Mouse (Mus musculus) thymus, adult 2 months (tissue): Measurements from ENCODE around the gene Tpst1. TPM values are rescaled to one million over a fixed set of nuclear protein-coding genes. Genes with fewer than 3 reads are reported as not detected.

Source experiments
- DNase-seq: peaks from one replicate; pipeline ENCODE4 v3.0.0; 2021
- H3K27ac ChIP-seq: fragments of 200-500 bp; 2 replicates; pipeline ENCODE4 v1.5.1; 2012; ENCODE audit warnings: low read length, control low read depth; ENCODE audit not compliant: control insufficient read depth, insufficient read depth
- H3K27me3 ChIP-seq: fragments of 200-500 bp; 2 replicates; pipeline ENCODE4 v1.6.1; 2012; ENCODE audit warnings: mild to moderate bottlenecking, low read length, moderate library complexity, mixed read lengths; ENCODE audit not compliant: control insufficient read depth, insufficient read depth
- H3K36me3 ChIP-seq: fragments of 200-500 bp; 2 replicates; pipeline ENCODE4 v1.6.1; 2012; ENCODE audit warnings: mild to moderate bottlenecking, low read length, moderate library complexity; ENCODE audit not compliant: control insufficient read depth, insufficient read depth
- H3K4me1 ChIP-seq: fragments of 200-500 bp; replicated peaks from 2 replicates; pipeline ENCODE4 v1.6.1; 2012; ENCODE audit warnings: low read length; ENCODE audit not compliant: control insufficient read depth, insufficient read depth
- H3K4me3 ChIP-seq: fragments of 200-500 bp; 2 replicates; pipeline ENCODE4 v1.5.1; 2012; ENCODE audit warnings: mild to moderate bottlenecking, low read length, control low read depth, moderate library complexity; ENCODE audit not compliant: control insufficient read depth, insufficient read depth
- CTCF ChIP-seq: fragments of 200-500 bp; IDR thresholded peaks from 2 replicates; pipeline ENCODE4 v1.5.1; 2012; ENCODE audit warnings: mild to moderate bottlenecking, control low read depth, low read length, moderate library complexity, borderline replicate concordance; ENCODE audit not compliant: control insufficient read depth, poor library complexity, insufficient read depth; ENCODE audit errors: extremely low read depth
- POLR2A ChIP-seq: fragments of 200-500 bp; IDR thresholded peaks from 2 replicates; pipeline ENCODE4 v1.6.1; 2012; ENCODE audit warnings: mild to moderate bottlenecking, low read length, control low read depth, moderate library complexity; ENCODE audit not compliant: control insufficient read depth, poor library complexity, insufficient read depth; ENCODE audit errors: extremely low read depth
- WGBS: fragments of 180-500 bp; shearing (Covaris S2); methylation state at CpG from one replicate; pipeline ENCODE4 v1.1.7; 2018; 5-methylcytosine and 5-hydroxymethylcytosine counted together
- polyA plus RNA-seq: library from polyadenylated mRNA; depleted of rRNA; stranded (reverse); fragments of >200 nt; gene quantifications from 2 replicates; pipeline ENCODE4 v1.2.3, GENCODE M21; 2012

Tpst1 gene
- polyA plus RNA-seq, 1 experiment = 8.4 TPM

DNA sequence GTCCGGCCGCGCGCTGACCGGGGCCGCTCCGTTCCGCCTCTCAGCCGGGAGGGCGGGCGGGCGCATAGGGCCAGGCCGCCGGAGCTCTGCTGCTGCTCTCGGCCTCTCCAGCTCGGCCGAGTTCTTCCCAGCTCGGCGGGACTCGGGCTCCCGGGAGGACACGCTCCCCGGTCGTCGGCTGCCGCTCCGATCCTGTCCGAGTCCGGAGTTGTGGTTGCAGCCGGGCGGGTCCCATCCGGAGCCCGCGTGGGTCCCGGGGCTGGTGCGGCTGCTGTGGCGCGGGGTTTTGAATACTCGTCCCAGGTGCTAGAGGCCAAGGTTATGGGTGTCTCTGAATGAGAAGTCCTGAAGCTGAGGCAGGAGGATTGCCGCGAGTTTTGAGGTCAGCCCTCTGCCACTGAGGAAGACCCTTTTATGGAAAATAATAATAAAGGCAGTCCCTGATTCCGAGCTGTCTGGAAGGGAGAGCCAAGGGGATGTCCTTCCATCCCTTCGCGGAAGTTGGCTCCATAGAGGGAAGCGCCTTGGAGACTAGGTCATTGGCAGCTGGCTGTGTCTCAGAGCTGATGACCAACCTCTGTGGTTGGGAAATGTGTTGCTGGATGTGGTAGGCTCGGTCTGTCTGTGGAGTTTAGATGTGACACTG lies 99.0 kb downstream of the Tpst1 start:
- DNase-seq = peak; percentile 44
- H3K27ac ChIP-seq = no peak overlapping the region
- WGBS = under 1% methylated on average over 46 of the region's 46 CpGs

DNA sequence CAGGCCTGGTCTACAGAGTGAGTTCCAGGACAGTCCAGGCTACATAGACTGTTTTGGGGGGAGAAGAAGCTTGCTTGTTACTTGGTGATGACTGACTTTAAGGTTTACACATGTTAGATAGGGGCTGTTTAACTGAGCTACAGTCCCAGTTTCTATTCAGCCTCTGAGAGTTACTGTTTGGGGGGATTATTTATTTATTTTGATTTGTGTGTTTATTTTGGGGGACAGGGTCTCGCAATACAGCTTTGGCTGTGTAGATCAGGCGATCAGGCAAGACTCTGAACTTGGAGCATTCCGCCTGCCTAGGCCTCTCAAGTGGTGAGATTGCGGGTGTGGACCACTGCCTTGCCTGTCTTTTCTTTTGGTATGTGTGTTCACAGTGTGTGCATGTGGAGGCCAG lies 99.9 kb downstream of the Tpst1 start:
- Histone ChIP-seq H3K36me3 (no peaks in the 10 kb centered on the region), H3K4me1 (peaks cover 11% of the 10 kb centered on the region), H3K27ac (no peak overlapping the region), H3K4me3 (no peak overlapping the region), H3K27me3 (no peaks in the 10 kb centered on the region)
- no peak for TF ChIP-seq POLR2A
- TF ChIP-seq CTCF = no peak
- 89% methylated on average over 4 of the region's 4 CpGs for WGBS
- no peak for DNase-seq

More for the DNA sequence above, 99.0 kb downstream of the Tpst1 start:
- H3K4me1 ChIP-seq = peaks cover 11% of the 10 kb centered on the region
- H3K36me3 ChIP-seq = no peaks in the 10 kb centered on the region
- H3K4me3 ChIP-seq = peak overlapping the region; percentile 66
- TF ChIP-seq CTCF = no peak
- TF ChIP-seq POLR2A = no peak
- no peaks in the 10 kb centered on the region for H3K27me3 ChIP-seq

DNA sequence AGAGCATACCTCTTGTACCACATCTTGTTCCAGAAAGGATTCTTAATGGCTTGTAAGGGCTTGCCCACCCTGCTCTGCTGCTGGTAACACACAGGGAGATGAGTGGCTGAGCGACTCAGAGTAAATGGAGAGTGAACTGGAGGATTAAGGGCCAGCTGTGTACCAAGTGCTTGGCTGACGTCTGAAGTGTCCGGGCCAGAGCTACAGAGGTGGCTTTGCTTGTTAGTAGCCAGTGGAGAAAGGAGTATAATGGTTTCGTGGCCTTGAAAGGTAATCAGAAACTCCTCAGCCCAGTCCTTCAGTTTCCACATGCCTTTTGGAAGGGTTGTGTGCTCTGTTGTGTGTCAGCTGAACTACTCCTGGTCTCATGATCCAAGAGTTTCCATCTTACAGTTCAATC lies 104.7 kb downstream of the Tpst1 start:
- no peak overlapping the region for H3K27ac ChIP-seq
- DNase-seq = no peak
- H3K4me3 ChIP-seq = no peak overlapping the region
- TF ChIP-seq CTCF = no peak
- no peak for TF ChIP-seq POLR2A
- no peaks in the 10 kb centered on the region for H3K36me3 ChIP-seq
- no peaks in the 10 kb centered on the region for H3K27me3 ChIP-seq
- 95% methylated on average over 4 of the region's 4 CpGs for WGBS
- 0 out of 2 replicates have a peak, but pooled peaks cover 2% of the 10 kb centered on the region for H3K4me1 ChIP-seq

DNA sequence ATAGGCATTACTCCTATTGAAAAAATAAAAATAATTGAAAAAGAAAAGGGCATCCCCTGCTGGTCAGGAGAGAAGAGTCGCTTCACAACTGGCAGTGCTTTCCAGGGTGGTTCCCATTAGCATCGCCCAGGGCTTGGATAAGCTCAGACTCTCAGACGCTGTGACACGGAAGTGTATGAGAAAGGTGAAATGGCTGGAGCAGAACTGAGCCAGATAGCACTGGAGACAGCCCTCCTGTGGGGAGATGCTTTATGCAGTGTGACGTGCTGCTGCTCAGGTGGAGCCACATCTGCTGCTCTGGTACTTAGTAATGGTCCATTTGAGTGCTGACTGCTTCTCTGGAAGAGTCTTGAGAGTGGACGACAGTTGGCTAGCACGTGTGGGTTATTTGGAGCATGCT lies 107.2 kb downstream of the Tpst1 start:
- H3K27ac ChIP-seq = no peak overlapping the region
- H3K4me3 ChIP-seq = no peak overlapping the region
- no peaks in the 10 kb centered on the region for H3K4me1 ChIP-seq
- WGBS = 93% methylated on average over 7 of the region's 7 CpGs
- H3K36me3 ChIP-seq = no peaks in the 10 kb centered on the region
- no peaks in the 10 kb centered on the region for H3K27me3 ChIP-seq
- DNase-seq = no peak
- no peak for TF ChIP-seq CTCF
- TF ChIP-seq POLR2A = no peak

DNA sequence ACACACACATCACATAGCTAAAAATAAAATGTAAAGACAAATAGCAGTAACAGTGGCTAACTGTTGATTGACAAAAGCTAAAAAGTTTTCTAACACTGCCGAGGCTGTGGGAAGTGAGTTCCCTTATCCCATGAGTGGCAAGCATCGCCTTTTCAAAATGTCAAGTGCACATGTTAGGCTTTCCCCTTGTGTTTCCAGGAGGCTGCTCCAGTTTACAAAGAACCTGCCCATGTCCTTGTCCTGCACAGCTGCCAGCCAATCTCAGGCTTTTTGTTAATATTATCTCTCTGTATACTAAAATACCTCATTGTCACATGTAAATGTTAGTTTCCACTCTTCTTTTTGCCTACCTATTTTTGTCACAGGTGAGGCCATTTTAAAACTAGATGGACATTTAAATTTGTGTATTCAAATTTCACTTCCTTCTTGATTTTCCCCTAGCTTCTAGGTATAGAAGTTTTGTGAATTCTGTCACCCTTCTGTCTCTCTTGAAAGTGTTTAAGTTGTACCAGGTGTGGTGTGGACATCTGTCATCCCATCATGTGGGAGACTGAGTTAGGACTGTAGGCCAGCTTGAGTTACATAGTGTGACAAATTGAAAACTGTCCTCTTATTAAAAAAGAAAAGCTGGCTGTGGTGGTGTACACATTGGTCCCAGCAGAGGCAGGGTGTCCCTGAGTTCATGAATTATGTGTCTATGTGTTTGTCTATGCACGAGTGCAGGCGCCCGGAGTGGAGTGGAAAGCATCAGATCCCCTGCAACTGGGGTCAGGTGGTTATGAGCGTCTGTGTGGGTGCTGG lies 108.8 kb downstream of the Tpst1 start:
- 93% methylated on average over 6 of the region's 6 CpGs for WGBS
- TF ChIP-seq POLR2A (no peak), CTCF (no peak)
- Histone ChIP-seq H3K27ac (no peak overlapping the region), H3K36me3 (no peaks in the 10 kb centered on the region), H3K4me1 (no peaks in the 10 kb centered on the region), H3K4me3 (no peak overlapping the region), H3K27me3 (no peaks in the 10 kb centered on the region)
- no peak for DNase-seq

DNA sequence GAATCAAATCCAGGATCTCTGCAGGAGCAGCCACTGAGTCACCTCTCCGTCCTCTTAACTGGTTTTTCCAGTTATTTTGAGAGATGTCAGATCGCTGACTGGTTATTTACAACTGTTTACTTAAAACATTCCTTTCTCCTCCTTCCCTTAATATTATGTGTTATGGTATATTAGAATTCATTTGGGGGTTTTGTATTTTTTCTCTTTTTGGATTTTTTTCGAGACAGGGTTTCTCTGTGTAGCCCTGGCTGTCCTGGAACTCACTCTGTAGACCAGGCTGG lies 109.4 kb downstream of the Tpst1 start:
- no peaks in the 10 kb centered on the region for H3K27me3 ChIP-seq
- no peak overlapping the region for H3K27ac ChIP-seq
- H3K4me1 ChIP-seq = no peaks in the 10 kb centered on the region
- 89% methylated on average over 3 of the region's 3 CpGs for WGBS
- H3K36me3 ChIP-seq = no peaks in the 10 kb centered on the region
- TF ChIP-seq CTCF = no peak
- no peak for TF ChIP-seq POLR2A
- H3K4me3 ChIP-seq = no peak overlapping the region
- DNase-seq = no peak

DNA sequence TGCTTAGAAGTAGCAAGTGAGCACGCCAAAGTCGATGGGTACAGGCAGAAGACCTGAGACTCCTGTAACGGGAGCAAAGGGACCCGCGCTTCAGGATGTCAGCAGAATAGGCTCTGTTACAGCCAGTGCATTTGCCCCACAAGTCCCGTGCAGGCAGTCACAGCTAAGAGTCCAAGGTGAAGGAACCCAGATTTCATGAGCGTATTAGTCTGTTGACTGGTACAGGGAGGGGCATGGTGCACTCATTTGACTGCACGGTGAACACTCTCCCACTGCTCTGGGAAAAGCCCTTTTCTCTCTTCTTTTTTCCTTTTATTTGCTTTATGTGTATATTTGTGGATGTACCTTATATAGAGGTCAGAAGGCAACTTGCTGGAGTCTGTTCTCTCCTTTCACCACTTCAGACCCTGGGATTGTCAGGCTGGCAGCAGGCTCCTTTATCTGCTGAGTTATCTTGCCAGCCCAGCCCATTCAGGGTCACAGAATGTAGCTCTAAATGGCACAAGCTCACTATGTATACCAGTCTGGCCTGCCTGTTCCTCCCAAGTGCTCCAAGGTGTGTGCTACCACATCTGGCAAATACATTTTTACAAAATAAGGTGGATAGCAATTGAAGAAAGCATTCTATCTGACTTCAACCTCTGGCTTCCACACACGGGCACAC lies 111.2 kb downstream of the Tpst1 start:
- H3K4me1 ChIP-seq = no peaks in the 10 kb centered on the region
- H3K4me3 ChIP-seq = no peak overlapping the region
- DNase-seq = no peak
- TF ChIP-seq POLR2A = no peak
- TF ChIP-seq CTCF = no peak
- H3K27me3 ChIP-seq = no peaks in the 10 kb centered on the region
- H3K36me3 ChIP-seq = peaks cover 3% of the 10 kb centered on the region; the same call in 1 of the 2 replicates
- no peak overlapping the region for H3K27ac ChIP-seq
- 94% methylated on average over 9 of the region's 9 CpGs for WGBS
